Mouse (Mus musculus): ENCODE data around the gene Ppfibp1.

- no peak for TF ChIP-seq CTCF (IDR thresholded peaks at IDR 0.05; ENCODE audit: low read depth, low read length)
- no peak for TF ChIP-seq POLR2A (IDR thresholded peaks at IDR 0.05; ENCODE audit: insufficient read depth, low read length)
- TF ChIP-seq EP300 (IDR thresholded peaks at IDR 0.05; ENCODE audit: insufficient read depth, low read depth, low read length), result no peak
Observed at GRCm38 (mm10) chr6:146928108-146928507, 39.8 kb downstream of the Ppfibp1 start.
